Mouse (Mus musculus) cerebellum, adult 2 months (tissue): ENCODE data around the gene Elmsan1.

ENCODE experiments used
- CTCF ChIP-seq: fragments of 200-500 bp; IDR thresholded peaks from 2 replicates; pipeline ENCODE4 v1.5.1; 2011; ENCODE audit warnings: low read depth, mild to moderate bottlenecking, control low read depth, low read length, moderate library complexity, borderline replicate concordance; ENCODE audit not compliant: insufficient read depth
- POLR2A ChIP-seq: fragments of 200-500 bp; IDR thresholded peaks from 2 replicates; pipeline ENCODE4 v1.6.1; 2011; ENCODE audit warnings: low read length, control low read depth, borderline replicate concordance; ENCODE audit not compliant: insufficient read depth

- TF ChIP-seq CTCF (no peak), POLR2A (no peak)
These were observed 40.6 kb downstream of the Elmsan1 start for GRCm38 (mm10) chr12:84178052-84178451.
